Mouse (Mus musculus) adrenal gland, adult 2 months (tissue): ENCODE measurements around the gene Bri3. TPM values are rescaled to one million over a fixed set of nuclear protein-coding genes. Genes with fewer than 3 reads are reported as not detected.
A peak's percentile ranks its signal among the peaks of the same experiment; 100 is the strongest.

Experiments used
- DNase-seq: peaks from one replicate; pipeline ENCODE4 v3.0.0; 2021
- polyA plus RNA-seq: library from polyadenylated mRNA; depleted of rRNA; stranded (reverse); fragments of >200 nt; gene quantifications from 2 replicates; pipeline ENCODE4 v1.2.3, GENCODE M21; 2012; rRNA removed
- total RNA-seq, 2 experiments: library from RNA; stranded (reverse); gene quantifications; 2 replicates each; pipeline ENCODE4 v1.2.3; 2021

Bri3 gene
- total and polyA plus RNA-seq, 3 experiments = 127 to 248 (median 127) TPM

- DNase-seq = peak; percentile 46
Observed at GRCm38 (mm10) chr5:144426697-144427096, 182.5 kb downstream of the Bri3 start.

- peak; percentile 13 for DNase-seq
Observed at GRCm38 (mm10) chr5:144427861-144428260, 183.6 kb downstream of the Bri3 start.

GRCm38 (mm10) chr5:144431481-144431880 lies 187.2 kb downstream of the Bri3 start:
- DNase-seq = no peak

GRCm38 (mm10) chr5:144439286-144440040 lies 195.2 kb downstream of the Bri3 start:
- peak; percentile 60 for DNase-seq

- DNase-seq = peak; percentile 89
Observed at GRCm38 (mm10) chr5:144441831-144442271, 197.6 kb downstream of the Bri3 start.

GRCm38 (mm10) chr5:144446475-144447225 lies 202.4 kb downstream of the Bri3 start:
- no peak for DNase-seq

- DNase-seq = no peak
Observed at GRCm38 (mm10) chr5:144447226-144447616, 203.0 kb downstream of the Bri3 start.

GRCm38 (mm10) chr5:144447975-144448374 lies 203.7 kb downstream of the Bri3 start:
- no peak for DNase-seq

GRCm38 (mm10) chr5:144452776-144453455 lies 208.7 kb downstream of the Bri3 start:
- DNase-seq = no peak

GRCm38 (mm10) chr5:144457623-144458287 lies 213.5 kb downstream of the Bri3 start:
- peak; percentile 80 for DNase-seq

GRCm38 (mm10) chr5:144466987-144467386 lies 222.8 kb downstream of the Bri3 start:
- no peak for DNase-seq

GRCm38 (mm10) chr5:144473056-144473455 lies 228.8 kb downstream of the Bri3 start:
- DNase-seq = no peak

GRCm38 (mm10) chr5:144479677-144480171 lies 235.5 kb downstream of the Bri3 start:
- no peak for DNase-seq

- DNase-seq = no peak
Observed at GRCm38 (mm10) chr5:144483659-144484375, 239.6 kb downstream of the Bri3 start.

GRCm38 (mm10) chr5:144491308-144491707 lies 247.1 kb downstream of the Bri3 start:
- peak; percentile 20 for DNase-seq

Other genes starting within 250 kb of the Bri3 start
- 10 to 100 TPM; 51.1 to 57.1 TPM for gene Ccz1, start 229.6 kb upstream of the Bri3 start, total RNA-seq
- 3.5 and 6.6 TPM in 2 replicates for gene Ccz1, start 229.6 kb upstream of the Bri3 start, polyA plus RNA-seq
- not detected for gene Ocm, start 217.8 kb upstream of the Bri3 start, total RNA-seq
- not detected in 2 replicates for gene Ocm, start 217.8 kb upstream of the Bri3 start, polyA plus RNA-seq
- 10 to 100 TPM; 32.1 to 36.1 TPM for gene Lmtk2, start 144.0 kb upstream of the Bri3 start, total RNA-seq
- 14.4 and 14.6 TPM in 2 replicates for gene Lmtk2, start 144.0 kb upstream of the Bri3 start, polyA plus RNA-seq
- 1 to 10 TPM in 1 of 2 experiments, under 1 TPM in 1; 0.49 to 1.0 TPM for gene Bhlha15, start 54.2 kb upstream of the Bri3 start, total RNA-seq
- 0.69 and 0.88 TPM in 2 replicates for gene Bhlha15, start 54.2 kb upstream of the Bri3 start, polyA plus RNA-seq
- gene Tecpr1, start 20.8 kb upstream of the Bri3 start, total RNA-seq = 100 to 1,000 TPM in 1 of 2 experiments, 10 to 100 TPM in 1; 77.8 to 125 TPM
- 130 and 135 TPM in 2 replicates for gene Tecpr1, start 20.8 kb upstream of the Bri3 start, polyA plus RNA-seq
- gene Baiap2l1, start 113.7 kb downstream of the Bri3 start, total RNA-seq = 1 to 10 TPM; 8.5 to 8.6 TPM
- gene Baiap2l1, start 113.7 kb downstream of the Bri3 start, polyA plus RNA-seq = 5.6 and 6.9 TPM in 2 replicates